Mouse (Mus musculus): Measurements from ENCODE around the gene Camk1d.
"Not testable (repeated sequence)": the region's sequence is repeated elsewhere in the genome, so short reads cannot be mapped to it uniquely, and the experiment has no call there.

Camk1d gene

GRCm38 (mm10) chr2:5388381-5388780 lies 325.9 kb downstream of the Camk1d start:
- no peak for DNase-seq

- DNase-seq = no peak
Observed at GRCm38 (mm10) chr2:5381712-5382710, 332.3 kb downstream of the Camk1d start.

GRCm38 (mm10) chr2:5380973-5381372 lies 333.3 kb downstream of the Camk1d start:
- DNase-seq = no peak

- DNase-seq = not testable (repeated sequence)
Observed at GRCm38 (mm10) chr2:5378922-5379321, 335.4 kb downstream of the Camk1d start.

DNA sequence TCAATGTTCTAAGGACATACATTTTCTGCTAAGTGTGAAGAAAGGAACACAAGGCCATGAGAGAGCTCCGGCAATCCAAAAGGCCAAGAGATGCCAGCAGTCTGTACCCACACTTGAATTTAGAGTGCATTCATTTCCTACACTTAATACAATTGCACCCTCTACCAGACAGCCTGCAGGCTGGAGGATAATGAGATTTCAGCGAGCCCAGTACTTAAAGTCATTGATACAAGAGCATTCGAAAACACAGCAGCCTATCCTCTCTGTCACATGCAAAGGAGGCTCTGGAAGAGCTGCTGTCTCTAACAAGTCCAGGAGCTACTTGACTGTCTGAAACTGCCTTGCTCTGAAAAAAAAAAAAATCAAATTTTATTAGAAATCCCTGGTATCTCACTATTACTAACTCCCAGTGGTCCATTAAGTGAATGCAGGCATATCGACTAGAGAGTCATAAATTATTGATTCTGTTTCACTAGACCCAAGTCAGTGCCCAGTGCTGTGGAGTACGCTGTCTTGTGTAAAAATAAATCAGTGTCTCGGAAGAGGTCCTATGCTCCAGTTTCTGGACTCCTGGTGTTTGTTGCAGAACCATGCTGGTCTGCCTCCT lies 336.1 kb downstream of the Camk1d start:
- no peak for DNase-seq

DNA sequence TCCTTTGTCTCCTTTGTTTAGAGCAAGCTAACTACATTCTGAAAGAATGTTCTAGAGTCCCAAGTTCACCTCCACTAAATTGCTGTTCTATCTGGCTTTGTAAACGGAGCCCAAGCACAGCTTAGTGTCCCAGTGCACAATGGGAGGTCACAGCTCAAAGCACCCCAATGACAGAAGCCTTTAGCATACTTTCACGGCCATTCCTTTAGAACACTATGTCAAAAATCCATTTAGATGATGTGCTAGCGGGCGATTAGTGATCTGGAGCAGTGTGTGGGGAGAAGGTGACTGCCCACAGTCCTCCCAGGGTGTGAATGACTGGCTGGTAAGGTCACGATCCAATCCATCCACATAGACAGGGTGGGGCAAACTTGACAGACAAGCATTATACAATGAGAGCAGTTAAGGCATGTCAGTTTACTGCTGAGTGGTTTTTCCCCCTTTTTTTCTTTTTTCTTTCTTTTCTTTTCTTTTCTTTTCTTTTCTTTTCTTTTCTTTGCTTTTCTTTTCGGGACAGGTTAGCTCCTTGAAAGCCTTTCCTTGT lies 341.4 kb downstream of the Camk1d start:
- no peak for DNase-seq

DNA sequence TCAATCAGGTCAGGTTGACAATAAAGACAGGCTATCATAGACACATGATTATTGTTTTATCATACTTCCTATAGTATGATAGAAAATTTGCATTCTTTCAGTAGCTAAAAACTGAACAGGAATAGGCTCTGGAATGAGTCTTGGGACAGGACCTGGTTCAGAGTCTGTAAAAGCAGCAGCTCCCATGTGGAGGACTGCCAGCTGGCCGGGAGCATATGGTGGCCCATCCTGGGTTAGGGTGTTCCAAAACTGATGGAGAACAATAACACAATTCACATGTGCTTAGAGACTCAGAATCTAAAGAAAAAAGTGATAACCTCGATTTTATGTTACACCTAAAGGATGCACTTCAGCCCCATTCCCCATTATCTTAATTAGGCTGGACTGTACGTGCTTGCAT lies 343.0 kb downstream of the Camk1d start:
- no peak for DNase-seq

DNA sequence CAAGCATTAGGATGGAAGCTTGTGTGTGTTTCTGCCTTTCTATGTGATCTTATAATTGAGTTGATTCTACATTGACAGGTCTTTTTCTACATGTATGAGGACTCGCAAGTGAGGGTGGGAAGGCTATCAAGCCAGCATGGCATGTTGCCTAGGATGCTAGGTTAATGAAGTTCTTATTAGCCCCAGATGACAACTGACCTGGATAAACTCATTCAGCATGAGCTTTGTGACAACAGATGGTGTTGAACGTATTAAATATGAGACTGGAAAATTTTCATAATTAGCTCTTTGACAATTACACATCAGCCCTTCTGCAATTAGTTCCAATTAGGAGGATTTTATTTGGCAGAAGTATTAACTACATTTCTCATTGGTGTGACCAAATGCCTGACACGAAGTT lies 343.7 kb downstream of the Camk1d start:
- no peak for DNase-seq

GRCm38 (mm10) chr2:5363836-5364235 lies 350.5 kb downstream of the Camk1d start:
- DNase-seq = peak; percentile 69

GRCm38 (mm10) chr2:5358049-5358448 lies 356.3 kb downstream of the Camk1d start:
- DNase-seq = peak; percentile 29

- no peak for DNase-seq
Observed at GRCm38 (mm10) chr2:5357056-5357455, 357.3 kb downstream of the Camk1d start.

- DNase-seq = peak; percentile 86
Observed at GRCm38 (mm10) chr2:5352821-5353522, 361.3 kb downstream of the Camk1d start.

- DNase-seq = peak; percentile 57
Observed at GRCm38 (mm10) chr2:5345344-5345743, 369.0 kb downstream of the Camk1d start.

DNA sequence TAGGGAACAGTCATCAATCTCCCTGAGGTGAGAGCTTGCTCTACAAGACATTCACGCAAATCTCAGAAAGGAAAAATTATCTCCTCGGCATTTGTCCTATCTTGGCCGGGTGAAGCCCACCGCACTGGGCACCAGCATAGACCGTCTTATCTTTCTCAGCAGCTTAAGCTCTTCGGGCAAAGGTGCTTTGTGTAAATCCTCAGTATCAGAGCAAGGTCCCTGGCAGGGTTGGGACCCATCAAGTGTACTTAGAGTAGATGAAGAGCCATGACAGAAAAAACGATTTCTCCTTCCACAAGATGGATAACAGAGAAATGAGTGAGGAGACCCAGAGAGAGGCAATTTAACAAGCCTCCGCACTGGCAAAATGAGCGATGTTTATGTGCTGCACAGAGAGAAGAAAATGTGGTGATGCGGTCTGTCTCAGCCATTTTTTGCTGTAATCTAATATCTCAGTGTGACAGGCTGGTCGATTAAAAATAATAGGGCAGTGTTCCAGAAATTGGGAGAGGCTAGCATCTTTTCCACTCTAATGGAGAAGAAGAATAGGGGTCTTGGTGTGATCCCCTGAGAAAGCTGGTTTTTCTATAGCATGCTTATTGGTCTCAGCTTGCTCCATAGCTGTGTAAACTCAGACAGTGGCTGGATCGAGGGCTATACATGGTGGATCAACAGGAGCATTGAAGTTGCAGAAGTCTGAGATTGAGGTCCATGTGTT lies 386.6 kb downstream of the Camk1d start:
- DNase-seq = peak; percentile 75

GRCm38 (mm10) chr2:5324806-5325205 lies 389.5 kb downstream of the Camk1d start:
- peak; percentile 64 for DNase-seq

DNA sequence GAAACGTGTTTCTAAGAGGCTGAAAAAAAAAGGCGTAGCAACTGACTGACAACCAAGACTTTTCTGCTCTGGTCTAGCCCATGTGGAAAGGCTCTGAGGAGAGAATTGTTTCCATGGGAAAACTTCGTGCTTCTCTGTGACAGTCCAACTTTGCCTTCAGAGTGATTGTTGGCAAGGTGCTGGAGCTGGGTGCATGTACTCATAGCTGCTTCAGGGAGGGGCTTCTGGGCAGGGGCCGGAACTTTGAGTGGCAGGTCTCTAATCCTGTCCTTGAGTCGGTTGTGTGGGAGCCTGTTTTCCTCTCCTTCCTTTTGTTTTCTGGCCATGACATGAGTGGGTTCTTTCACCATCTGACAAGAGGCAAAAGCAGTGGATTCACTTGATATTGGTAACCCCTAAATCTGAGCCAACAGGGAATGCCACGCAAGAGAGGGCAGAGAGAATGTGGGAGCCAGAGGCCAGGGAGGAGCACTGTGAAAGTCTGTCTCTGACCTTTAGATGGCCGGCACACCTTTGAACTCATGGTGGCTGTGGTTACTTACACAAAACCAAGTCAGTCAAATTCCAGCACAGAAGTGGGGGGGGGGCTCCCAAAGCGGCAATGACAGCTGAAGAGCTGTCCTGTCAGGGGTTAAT lies 392.5 kb downstream of the Camk1d start:
- peak; percentile 61 for DNase-seq

- peak; percentile 21 for DNase-seq
Observed at GRCm38 (mm10) chr2:5319138-5319537, 395.2 kb downstream of the Camk1d start.

DNA sequence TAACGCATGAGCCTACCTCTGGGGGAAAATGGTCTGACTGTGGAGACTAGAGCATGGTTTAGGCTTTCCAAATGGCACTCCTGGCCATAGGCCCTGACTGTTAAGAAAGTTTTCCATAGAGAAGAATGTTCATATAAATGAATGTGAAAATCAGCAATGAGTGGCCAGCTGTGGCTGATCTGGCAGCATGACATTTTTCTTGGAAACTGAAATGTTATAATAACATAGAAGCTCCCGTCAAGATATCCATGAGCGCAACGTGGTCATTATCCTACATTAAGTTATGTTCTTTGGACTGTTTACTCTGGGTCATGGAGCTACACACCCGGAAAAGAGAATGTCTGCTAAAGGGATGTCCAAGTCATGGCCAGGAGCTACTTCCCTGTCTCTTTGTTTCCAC lies 397.6 kb downstream of the Camk1d start:
- peak; percentile 57 for DNase-seq

- peak; percentile 49 for DNase-seq
Observed at GRCm38 (mm10) chr2:5316217-5316616, 398.1 kb downstream of the Camk1d start.

DNA sequence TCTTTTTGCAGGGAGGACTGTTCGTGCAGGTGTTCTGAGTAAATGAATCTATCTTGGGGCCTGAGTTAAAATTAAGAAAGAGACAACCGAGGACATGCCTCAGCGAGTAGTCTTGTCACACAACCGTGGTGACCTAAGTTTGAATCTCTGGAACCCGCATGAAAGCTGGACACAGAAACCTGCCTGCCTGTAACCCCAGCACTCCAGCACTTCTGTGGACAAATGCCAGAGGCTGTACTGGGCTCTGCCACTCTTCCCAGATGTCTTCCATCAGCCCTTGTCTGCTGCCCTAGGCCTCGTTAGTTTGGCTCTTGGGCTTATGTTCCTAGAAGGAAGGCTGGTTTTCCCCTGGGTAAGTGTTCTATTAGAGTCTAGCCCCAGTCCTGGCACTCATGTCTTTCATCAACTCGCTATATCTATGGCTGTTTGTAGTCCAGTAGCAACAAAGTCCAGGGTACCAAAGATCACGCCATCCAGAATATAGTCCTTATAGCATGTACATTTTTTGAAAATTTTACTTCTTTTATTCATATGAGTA lies 399.0 kb downstream of the Camk1d start:
- peak; percentile 75 for DNase-seq

GRCm38 (mm10) chr2:5314530-5315166 lies 399.7 kb downstream of the Camk1d start:
- no peak for DNase-seq

All from heart, adult 11 months (tissue).